Mouse (Mus musculus) myocyte (in vitro differentiated cells): ENCODE results near the gene Myo19.

Experiments
- E2F4 ChIP-seq: IDR thresholded peaks from one replicate; pipeline ENCODE4 v1.6.1; 2011; ENCODE audit warnings: mild to moderate bottlenecking, control low read depth, moderate library complexity; ENCODE audit not compliant: insufficient read depth
- MYOD1 ChIP-seq, 3 experiments: IDR thresholded peaks; one replicate each; pipeline ENCODE4 v1.6.1; 2011; ENCODE audit warnings: control low read depth in 2 of 3, low read depth in 2 of 3, mild to moderate bottlenecking in 2 of 3, moderate library complexity in 1 of 3; ENCODE audit not compliant: insufficient read length in 2 of 3, control insufficient read depth in 1 of 3
- POLR2A ChIP-seq: IDR thresholded peaks from one replicate; pipeline ENCODE4 v1.6.1; 2011; ENCODE audit warnings: low read depth, mild to moderate bottlenecking, control low read depth, moderate library complexity; ENCODE audit not compliant: insufficient read length
- REST ChIP-seq: IDR thresholded peaks from one replicate; pipeline ENCODE4 v1.6.1; 2011; ENCODE audit warnings: mild to moderate bottlenecking, control low read depth, moderate library complexity; ENCODE audit not compliant: insufficient read depth, insufficient read length
- USF1 ChIP-seq: IDR thresholded peaks from one replicate; pipeline ENCODE4 v1.6.1; 2011; ENCODE audit warnings: low read depth, mild to moderate bottlenecking, control low read depth, moderate library complexity

DNA sequence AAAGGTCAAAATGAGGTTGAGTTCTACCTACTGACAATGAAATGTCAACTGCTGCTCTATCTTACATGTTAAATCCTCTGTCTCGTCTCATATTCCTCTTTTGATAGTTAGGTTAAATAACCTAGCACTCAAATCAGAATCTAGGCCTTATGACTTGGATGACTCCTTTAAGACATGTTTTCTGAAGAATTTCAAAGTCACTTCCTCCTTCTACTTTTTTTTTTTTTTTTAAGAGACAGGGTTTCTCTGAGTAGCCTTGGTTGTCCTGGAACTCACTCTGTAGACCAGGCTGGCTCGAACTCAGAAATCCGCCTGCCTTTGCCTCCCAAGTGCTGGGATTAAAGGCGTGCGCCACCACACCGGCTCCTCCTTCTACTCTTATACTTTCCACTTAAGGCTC, 24.7 kb upstream of the Myo19 start:
- TF ChIP-seq POLR2A (no peak), USF1 (no peak), MYOD1 (IDR thresholded peaks at IDR 0.05; ENCODE audit: control insufficient read depth in 1 of 3, insufficient read length in 2 of 3, low read depth in 2 of 3) (no peak), E2F4 (no peak), REST (no peak)
